Mouse (Mus musculus): ENCODE measurements around the gene Git2.

The Git2 gene

DNA sequence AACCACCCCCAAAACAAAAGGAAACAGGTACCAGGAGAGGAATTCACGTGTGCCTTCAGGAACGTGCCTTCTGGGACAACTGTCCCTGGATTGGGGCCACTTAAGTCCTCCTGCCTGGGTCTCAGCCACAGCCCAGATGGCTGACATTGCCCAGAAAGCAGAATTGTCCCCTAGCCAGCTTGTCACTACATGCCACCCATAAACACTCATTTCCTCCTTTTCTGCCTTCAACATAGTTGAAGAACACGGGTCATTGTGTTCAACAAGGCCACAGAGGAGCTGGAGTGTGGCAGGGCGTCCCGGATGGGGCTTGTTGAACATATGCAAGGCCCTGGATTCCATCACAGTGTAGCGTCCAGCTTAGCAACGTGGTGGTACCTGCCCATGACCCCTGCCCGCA is 93.6 kb downstream of the Git2 start:
- DNase-seq (ENCODE audit: low spot score): no peak

DNA sequence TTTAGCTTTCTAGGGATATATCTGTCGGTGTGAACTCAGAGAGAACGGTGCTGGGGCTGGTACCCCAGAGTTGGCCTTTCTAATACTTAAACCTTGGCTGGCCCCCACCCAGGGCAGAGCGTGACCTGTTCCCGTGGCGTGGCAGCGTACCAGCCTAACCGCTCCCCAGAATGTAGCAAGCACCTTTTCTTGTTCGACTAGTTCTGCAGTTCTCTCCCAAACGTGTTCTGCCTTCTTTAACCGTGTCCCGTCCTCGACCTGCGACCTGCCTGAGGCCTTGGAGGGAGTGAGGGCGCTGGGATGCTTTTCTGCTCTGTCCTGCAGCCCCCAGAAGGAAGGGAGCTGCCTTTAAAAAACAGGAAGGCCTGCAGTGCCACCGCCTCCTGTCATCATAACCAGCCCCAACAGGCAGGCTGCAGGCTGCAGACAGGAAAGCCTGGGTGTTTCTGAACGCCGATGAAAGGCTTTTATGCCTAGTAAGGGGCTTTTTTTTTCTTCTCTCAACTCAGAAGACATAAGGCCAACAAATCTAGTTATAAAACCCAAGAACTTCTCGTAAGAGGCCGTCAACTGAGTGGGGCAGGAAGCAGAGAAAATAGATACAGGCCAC is 94.5 kb downstream of the Git2 start:
- no peak for DNase-seq (ENCODE audit: low spot score)

DNA sequence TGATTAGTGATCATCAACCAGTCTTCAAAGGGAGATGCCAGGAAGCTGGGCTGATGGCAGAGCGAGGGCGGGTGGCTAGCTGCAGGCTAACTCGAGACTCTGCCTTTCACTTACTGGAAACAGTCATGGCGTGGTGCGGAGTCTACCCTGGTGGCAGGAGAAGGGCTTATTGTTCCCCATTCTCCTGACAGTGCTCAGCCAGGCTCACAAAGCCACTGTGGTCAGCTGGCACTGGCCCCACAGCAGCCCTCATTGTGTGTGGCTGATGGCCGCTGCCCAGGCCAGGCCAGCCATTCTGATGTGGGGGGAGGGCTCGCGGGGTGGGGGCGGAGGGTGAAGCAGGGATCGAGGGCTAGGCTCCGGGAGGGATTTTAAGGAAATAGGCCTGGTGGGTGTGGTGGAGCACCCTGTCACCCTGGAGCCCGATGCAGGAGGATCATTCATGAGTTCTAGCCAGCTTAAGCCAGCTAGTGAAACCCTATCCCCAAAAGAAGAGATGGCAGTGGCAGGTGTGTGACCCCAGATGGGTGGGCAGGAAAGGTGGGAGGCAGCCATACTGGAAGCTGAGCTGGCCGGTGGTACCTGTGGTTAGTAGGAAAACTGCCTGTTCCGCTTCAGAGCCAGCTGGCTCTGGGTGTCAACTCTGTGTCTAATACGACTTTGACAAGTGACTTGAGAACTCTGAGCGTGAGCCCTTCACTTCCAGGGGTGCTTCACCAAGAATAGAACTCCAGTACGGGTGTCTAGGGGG is 95.3 kb downstream of the Git2 start:
- no peak for DNase-seq (ENCODE audit: low spot score)

Measured in testis, postnatal 14 days (tissue).